Mouse (Mus musculus) forebrain, embryonic 11.5 days (tissue): Measurements from ENCODE around the gene Clstn2. TPM values are rescaled to one million over a fixed set of nuclear protein-coding genes. Genes with fewer than 3 reads are reported as not detected.

ENCODE experiments used
- ATAC-seq: fragments of 200-750 bp; cut with Nextera tagmentation; replicated peaks from 2 replicates; pipeline ENCODE4 v1.8.0; 2017; ENCODE audit warnings: moderate TSS enrichment; ENCODE audit not compliant: low FRiP score
- DNase-seq: peaks from one replicate; pipeline ENCODE4 v3.0.0-alpha.2; 2017; ENCODE audit warnings: low spot score
- H3K27ac ChIP-seq: fragments of 300-500 bp; sonication (generic); 2 replicates; pipeline ENCODE4 v1.5.1; 2014; ENCODE audit warnings: low read depth, low read length
- H3K27me3 ChIP-seq: fragments of 300-500 bp; sonication (generic); 2 replicates; pipeline ENCODE4 v1.6.1; 2014; ENCODE audit warnings: mild to moderate bottlenecking, low read length, mixed read lengths; ENCODE audit not compliant: control insufficient read depth, insufficient read depth
- H3K36me3 ChIP-seq: fragments of 300-500 bp; sonication (generic); 2 replicates; pipeline ENCODE4 v1.6.1; 2014; ENCODE audit warnings: mild to moderate bottlenecking, low read length, moderate library complexity, mixed read lengths; ENCODE audit not compliant: control insufficient read depth, insufficient read depth
- H3K4me1 ChIP-seq: fragments of 300-500 bp; sonication (generic); replicated peaks from 2 replicates; pipeline ENCODE4 v1.6.1; 2014; ENCODE audit warnings: low read length, mixed read lengths; ENCODE audit not compliant: control insufficient read depth, insufficient read depth
- H3K4me2 ChIP-seq: fragments of 300-500 bp; sonication (generic); 2 replicates; pipeline ENCODE4 v1.6.1; 2014; ENCODE audit warnings: low read depth, mild to moderate bottlenecking, low read length, moderate library complexity, mixed read lengths; ENCODE audit not compliant: severe bottlenecking
- H3K4me3 ChIP-seq: fragments of 300-500 bp; sonication (generic); 2 replicates; pipeline ENCODE4 v1.5.1; 2014; ENCODE audit warnings: low read depth, low read length
- H3K9ac ChIP-seq: fragments of 300-500 bp; sonication (generic); 2 replicates; pipeline ENCODE4 v1.6.1; 2014; ENCODE audit warnings: low read length
- H3K9me3 ChIP-seq: fragments of 300-500 bp; sonication (generic); 2 replicates; pipeline ENCODE4 v1.6.1; 2016; ENCODE audit warnings: low read length, mixed read lengths; ENCODE audit not compliant: control insufficient read depth
- WGBS: fragments of 180-500 bp; shearing (Covaris S2); extraction: QIAGEN DNeasy Blood & Tissue Kit; methylation state at CpG from one replicate; pipeline ENCODE4 v1.1.7; 2014; 5-methylcytosine and 5-hydroxymethylcytosine counted together
- polyA plus RNA-seq: library from polyadenylated mRNA; unstranded; fragments of >200 nt; fragmentation: Nextera tagmentation; extraction: Ambion mirVana; gene quantifications from 2 replicates; pipeline ENCODE4 v1.2.1, GENCODE M21; 2014

The Clstn2 gene
- 1.3 and 1.8 TPM in 2 replicates for polyA plus RNA-seq

DNA sequence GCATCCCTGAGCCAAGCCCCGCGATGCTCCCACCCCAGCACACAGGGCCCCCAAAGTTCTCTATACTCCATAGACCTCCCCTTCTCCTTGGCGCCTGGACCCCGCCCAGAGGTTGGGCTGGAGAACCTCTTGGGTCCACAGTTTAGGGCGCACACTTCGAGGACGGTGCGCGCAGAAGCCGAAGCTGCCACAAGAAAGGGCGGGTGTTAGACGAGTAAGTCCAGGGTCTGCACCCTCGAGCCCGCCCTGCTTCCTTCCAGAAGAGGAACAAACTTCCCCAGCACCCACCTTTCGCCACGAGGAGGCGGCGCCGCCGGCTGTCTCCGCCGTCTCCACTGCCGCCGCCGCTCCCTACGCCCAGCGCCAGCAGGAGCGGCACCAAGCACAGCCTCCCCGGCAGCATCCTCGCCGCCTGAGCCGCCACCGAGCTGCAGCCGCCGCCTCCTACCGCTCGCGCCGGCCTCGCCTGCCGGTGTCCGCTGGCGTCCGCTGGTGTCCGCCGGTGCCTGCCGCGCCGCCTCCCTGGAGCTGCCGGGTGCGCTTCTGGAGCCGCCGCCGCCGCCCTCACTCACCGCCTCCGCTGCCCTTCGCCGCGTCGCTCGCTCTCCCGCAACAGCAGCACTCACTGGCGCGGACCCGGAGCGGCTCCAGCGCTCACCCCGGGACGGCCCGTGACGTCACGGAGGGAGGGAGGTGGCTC, at the start of gene Clstn2:
Clstn2 (minus strand) TSS at position 609 of the 700 bp plus-strand sequence.
- Histone ChIP-seq H3K9me3 (no peaks in the 10 kb centered on the region), H3K4me2 (peak within 1 kb of the TSS; percentile 89), H3K4me3 (peak within 1 kb of the TSS; percentile 63), H3K9ac (peak within 1 kb of the TSS; percentile 56), H3K27me3 (peaks cover 23% of the 10 kb centered on the region), H3K36me3 (no peaks in the 10 kb centered on the region), H3K27ac (no peak within 1 kb of the TSS), H3K4me1 (peaks cover 5% of the 10 kb centered on the region; the same call in 1 of the 2 replicates)
- ATAC-seq (peak; percentile 95), DNase-seq (peak; percentile 88)
- WGBS: 0% methylated on average over 64 of the region's 73 CpGs

DNA sequence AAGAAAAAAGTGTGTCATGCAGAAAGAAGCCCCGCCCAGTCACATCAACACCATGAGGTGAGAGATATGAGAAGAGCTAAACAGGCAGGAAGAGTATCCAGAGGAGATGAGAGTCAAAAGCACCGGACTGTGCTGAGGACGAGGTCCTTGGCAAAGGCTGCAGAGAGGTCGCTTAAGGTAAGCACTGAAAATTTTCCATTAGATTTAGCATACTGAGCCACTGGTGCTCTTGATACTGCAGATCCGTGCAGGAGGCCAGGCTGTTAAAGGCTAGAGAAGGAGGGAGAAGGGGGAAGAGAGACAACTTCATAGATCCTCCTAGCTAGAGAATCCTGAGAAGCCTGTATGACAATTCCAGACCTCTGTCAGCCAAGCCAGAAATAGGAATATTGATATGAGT, 34.8 kb upstream of the Clstn2 start:
- 90% methylated on average over 5 of the region's 5 CpGs for WGBS
- H3K4me1 ChIP-seq: no peaks in the 10 kb centered on the region
- no peak overlapping the region for H3K4me3 ChIP-seq
- no peaks in the 10 kb centered on the region; the same call in 1 of the 2 replicates for H3K9me3 ChIP-seq
- no peak for ATAC-seq
- no peaks in the 10 kb centered on the region for H3K36me3 ChIP-seq
- DNase-seq: no peak
- no peak overlapping the region for H3K4me2 ChIP-seq
- no peaks in the 10 kb centered on the region for H3K27me3 ChIP-seq
- no peak overlapping the region for H3K9ac ChIP-seq
- H3K27ac ChIP-seq: no peak overlapping the region

DNA sequence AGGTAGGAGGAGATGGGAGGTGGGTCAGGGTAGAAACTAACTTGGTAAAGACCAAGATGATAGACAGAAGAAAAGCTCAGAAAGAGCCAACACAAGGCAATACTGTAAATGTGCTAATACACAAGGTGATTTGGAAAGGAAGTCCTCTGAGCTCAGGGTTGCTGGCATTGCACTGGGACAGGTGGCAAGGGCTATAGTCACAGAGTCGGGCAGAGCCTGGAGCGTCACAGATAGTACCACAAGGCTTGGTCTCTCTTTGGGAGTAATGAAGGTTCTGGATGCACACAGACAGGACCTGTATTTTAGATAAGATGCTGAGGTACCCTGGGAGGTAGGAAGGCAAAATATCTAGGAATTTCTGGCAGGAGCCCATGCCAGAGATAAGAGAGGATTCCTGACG, 28.7 kb upstream of the Clstn2 start:
- Histone ChIP-seq H3K27me3 (no peaks in the 10 kb centered on the region), H3K27ac (no peak overlapping the region), H3K9ac (no peak overlapping the region), H3K9me3 (no peaks in the 10 kb centered on the region), H3K4me2 (no peak overlapping the region), H3K4me1 (no peaks in the 10 kb centered on the region), H3K4me3 (no peak overlapping the region), H3K36me3 (no peaks in the 10 kb centered on the region)
- no peak for ATAC-seq
- DNase-seq: no peak
- WGBS: 85% methylated on average over 3 of the region's 3 CpGs

DNA sequence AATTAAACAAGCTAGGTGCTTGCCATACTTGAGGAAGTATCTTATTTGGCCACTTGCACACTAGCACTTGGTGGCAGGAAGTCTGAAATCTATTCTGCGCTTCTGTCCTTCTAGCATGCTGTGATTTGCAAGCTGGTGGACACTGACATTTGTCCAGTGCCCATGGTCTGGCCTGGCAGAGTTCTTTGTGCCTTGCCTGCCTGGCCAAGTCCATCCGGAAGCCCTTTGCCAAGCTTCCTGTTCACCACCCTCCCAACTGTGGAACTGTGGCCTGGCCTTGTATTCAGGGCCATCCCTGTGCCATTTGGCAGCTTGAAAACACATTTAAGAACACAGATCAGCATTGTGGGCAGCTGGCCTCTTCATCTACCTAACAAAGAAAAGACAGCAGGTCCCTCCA, 24.3 kb upstream of the Clstn2 start:
- Histone ChIP-seq H3K9ac (no peak overlapping the region), H3K4me3 (no peak overlapping the region), H3K9me3 (no peaks in the 10 kb centered on the region), H3K4me1 (no peaks in the 10 kb centered on the region), H3K4me2 (no peak overlapping the region), H3K27ac (no peak overlapping the region), H3K36me3 (no peaks in the 10 kb centered on the region), H3K27me3 (no peaks in the 10 kb centered on the region)
- 88% methylated on average over 2 of the region's 2 CpGs for WGBS
- no peak for ATAC-seq
- DNase-seq: no peak

DNA sequence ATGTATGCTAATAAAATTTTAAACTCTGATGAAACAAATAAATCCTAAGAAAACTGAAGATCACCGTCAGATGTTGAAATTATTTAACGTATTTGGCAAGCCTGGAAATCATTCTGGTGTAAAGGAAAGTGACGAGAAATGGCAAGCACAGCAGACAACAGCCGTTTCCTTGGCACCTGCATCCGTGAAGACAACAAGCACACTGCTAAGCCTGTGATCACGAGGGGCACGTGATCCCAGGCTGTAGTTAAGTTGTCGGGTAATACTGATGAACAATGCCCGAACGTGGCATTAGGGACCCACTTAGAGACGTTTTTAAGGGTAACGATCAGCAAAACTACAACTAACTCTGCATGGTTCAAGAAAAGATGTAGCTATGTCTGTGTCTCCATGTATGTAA, 18.4 kb upstream of the Clstn2 start:
- WGBS: 72% methylated on average over 12 of the region's 12 CpGs
- no peak overlapping the region for H3K4me3 ChIP-seq
- no peak for DNase-seq
- H3K9me3 ChIP-seq: no peaks in the 10 kb centered on the region
- H3K27ac ChIP-seq: no peak overlapping the region
- no peaks in the 10 kb centered on the region for H3K36me3 ChIP-seq
- no peaks in the 10 kb centered on the region for H3K27me3 ChIP-seq
- no peak overlapping the region for H3K4me2 ChIP-seq
- no peak overlapping the region for H3K9ac ChIP-seq
- no peaks in the 10 kb centered on the region for H3K4me1 ChIP-seq
- no peak for ATAC-seq

DNA sequence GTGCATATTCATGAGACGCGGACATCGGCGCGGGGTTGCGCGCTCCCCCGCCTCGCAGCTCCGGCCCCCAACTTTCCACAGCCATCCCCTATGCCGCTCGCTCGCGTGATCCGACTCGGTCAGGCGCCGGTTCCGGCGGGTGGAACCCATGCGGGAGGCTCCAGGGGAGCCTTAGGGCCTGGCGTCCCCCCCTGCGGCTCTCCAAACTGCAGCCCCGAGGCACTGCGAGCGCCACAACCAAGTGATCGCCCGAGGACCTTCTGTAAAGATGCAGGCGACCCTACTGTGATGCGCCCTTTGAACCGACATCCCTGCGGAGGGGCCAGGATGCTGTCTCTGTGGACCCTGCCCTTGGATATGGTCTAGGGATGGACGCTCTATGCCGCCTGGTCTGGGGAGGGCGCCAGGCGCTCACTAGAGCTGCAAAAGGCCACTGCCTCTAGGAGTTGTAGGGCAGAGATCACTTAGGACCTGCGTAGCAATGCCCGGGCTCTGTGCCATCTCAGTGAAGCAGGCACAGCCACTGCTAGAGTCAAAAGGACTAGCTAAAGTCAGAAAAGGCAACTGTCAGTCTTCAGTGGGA, 383 bp upstream of the Clstn2 start:
- peaks cover 5% of the 10 kb centered on the region; the same call in 1 of the 2 replicates for H3K4me1 ChIP-seq

DNA sequence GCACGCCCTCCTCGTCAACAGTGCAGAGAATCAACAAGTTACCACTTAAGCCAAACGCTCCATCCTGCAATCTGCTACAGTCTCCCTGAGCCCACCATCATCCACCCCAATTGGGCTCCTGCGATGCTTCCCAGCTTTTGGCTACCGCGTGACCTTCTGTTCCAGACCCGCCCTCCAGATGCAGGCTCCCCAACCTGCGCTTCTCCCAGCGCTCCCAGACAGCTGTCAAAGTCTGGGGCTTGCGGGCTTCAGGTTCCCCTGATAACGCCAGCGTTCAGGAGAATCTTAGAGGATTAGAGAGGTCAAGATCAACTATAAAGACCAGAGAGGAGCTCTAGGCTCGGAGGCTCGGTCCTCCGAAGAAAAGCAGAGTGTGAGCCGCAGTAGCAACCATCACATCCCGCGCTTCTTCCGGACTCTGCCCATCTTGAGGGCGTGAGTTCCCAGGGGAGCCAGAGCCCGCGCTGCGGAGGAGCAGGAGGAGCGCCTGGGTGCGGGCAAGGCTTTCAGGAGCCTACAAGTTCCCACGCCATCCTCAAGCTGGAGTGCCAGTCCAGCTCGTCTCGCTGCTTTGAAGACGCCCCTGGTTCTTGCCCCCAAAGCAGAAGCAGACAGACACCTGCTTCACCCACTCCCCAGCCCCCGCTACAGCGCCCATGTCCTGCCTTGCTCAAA, 946 bp downstream of the Clstn2 start:
- no peaks in the 10 kb centered on the region for H3K9me3 ChIP-seq
- H3K27ac ChIP-seq: no peak overlapping the region
- ATAC-seq: no peak
- peak overlapping the region; percentile 89 for H3K4me2 ChIP-seq
- H3K36me3 ChIP-seq: no peaks in the 10 kb centered on the region
- peak overlapping the region; percentile 56 for H3K9ac ChIP-seq
- H3K4me1 ChIP-seq: peaks cover 5% of the 10 kb centered on the region; the same call in 1 of the 2 replicates
- peak; percentile 67 for DNase-seq
- under 1% methylated on average over 31 of the region's 31 CpGs for WGBS
- H3K27me3 ChIP-seq: peaks cover 23% of the 10 kb centered on the region
- H3K4me3 ChIP-seq: peak overlapping the region; percentile 63

More for the DNA sequence above, 383 bp upstream of the Clstn2 start:
- 1% methylated on average over 38 of the region's 38 CpGs for WGBS
- Histone ChIP-seq H3K9me3 (no peaks in the 10 kb centered on the region), H3K4me2 (peak overlapping the region; percentile 89), H3K9ac (peak overlapping the region; percentile 56), H3K4me3 (peak overlapping the region; percentile 63), H3K27me3 (peaks cover 23% of the 10 kb centered on the region), H3K27ac (no peak overlapping the region), H3K36me3 (no peaks in the 10 kb centered on the region)
- DNase-seq (peak; percentile 56), ATAC-seq (no peak; the same call in none of the 2 replicates)

DNA sequence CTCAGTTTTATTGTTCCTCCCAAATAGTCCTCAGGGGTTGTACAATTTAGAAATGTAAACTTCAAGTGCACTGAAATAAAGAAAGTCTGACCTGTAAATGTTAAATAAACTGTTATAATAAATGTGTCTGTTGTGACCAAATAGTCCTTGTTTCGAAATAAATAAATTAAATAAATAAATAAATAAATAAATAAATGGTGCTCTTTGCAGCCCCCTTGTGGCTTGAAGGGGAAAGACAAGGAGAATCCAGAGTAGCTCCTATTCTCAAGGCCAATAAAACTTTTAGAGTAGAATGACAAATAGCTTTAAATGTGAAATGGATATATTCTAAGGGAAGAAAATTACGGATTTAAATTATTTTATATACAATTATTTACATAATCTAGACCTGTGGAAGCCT, 2.3 kb downstream of the Clstn2 start:
- ATAC-seq (no peak), DNase-seq (no peak)
- Histone ChIP-seq H3K9me3 (no peaks in the 10 kb centered on the region), H3K4me2 (no peak overlapping the region), H3K36me3 (no peaks in the 10 kb centered on the region), H3K27me3 (peaks cover 23% of the 10 kb centered on the region), H3K4me1 (peaks cover 5% of the 10 kb centered on the region; the same call in 1 of the 2 replicates), H3K9ac (no peak overlapping the region), H3K4me3 (no peak overlapping the region), H3K27ac (no peak overlapping the region)
- 22% methylated on average over 2 of the region's 2 CpGs for WGBS
